Mouse (Mus musculus): ENCODE results near the gene Bcl2a1a.
"Not testable (repeated sequence)": the region's sequence is repeated elsewhere in the genome, so short reads cannot be mapped to it uniquely, and the experiment has no call there.

The Bcl2a1a gene

DNA sequence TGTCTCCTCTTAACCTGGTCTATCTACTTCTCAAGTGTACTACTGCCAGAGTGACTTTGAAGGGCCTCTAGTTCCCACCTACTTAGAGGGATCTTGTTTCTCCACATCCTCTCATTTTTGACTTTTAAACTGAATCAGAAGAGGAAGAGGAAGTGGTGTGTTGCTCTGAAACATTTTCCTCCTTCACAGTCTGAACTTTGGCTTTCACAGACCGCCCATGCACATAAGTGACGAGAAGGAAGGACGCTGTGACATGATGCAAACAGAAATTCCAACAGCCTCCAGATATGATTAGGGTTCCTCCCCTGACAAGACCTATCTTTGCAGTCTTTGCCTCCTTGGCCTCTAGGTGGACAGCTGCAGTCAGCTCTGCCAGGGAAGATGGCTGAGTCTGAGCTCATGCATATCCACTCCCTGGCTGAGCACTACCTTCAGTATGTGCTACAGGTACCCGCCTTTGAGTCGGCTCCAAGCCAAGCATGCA is at the start of gene Bcl2a1a:
Gene Bcl2a1a, plus strand, starts transcription at position 231 of the 484 bp plus-strand sequence.
- TF ChIP-seq GATA4 (IDR thresholded peaks at IDR 0.05; ENCODE audit: insufficient replicate concordance, low read length), result not testable (repeated sequence)

DNA sequence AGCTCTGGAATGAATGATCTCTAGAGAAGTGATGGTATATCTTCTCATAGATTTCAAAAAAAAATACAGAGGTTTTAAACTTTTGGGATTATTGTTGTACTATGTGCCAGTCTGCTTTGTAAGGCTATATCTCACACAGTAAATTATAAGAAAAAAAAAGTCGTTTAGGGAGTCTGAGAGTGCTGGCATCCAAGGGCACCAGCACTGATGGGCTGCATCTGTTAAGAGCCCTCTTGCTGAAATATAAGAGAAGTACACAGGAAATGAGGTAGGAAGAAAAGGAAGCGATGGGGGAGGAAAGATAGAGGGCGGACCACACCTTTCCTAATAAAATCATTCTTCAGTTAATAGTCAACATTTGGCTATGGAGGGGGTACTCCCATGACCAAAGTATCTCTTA is 2.2 kb downstream of the Bcl2a1a start:
- no peak for TF ChIP-seq GATA4 (IDR thresholded peaks at IDR 0.05; ENCODE audit: insufficient replicate concordance, low read length)
